In genomic region chr1:155727830-155728229, GRCm38 (mm10) we compare ENCODE assay signal across 21 mouse cellular contexts. TPM values are rescaled to one million over a fixed set of nuclear protein-coding genes. Genes with fewer than 3 reads are reported as not detected.
"Had no signal": no experiment of that assay in that cellular context is flagged by ENCODE, and none has a peak within 500 bp of the region (broad histone marks: within the 10 kb centered on the region; RNA-seq: fewer than 3 reads in every experiment).

No protein-coding gene starts in this region.

- H3K4me3 ChIP-seq: neural tube, embryonic 13.5 days; neural tube, embryonic 15.5 days; stomach, embryonic 15.5 days had no signal

- H3K9me3 ChIP-seq: neural tube, embryonic 15.5 days; stomach, embryonic 15.5 days had no signal

- DNase-seq: retina, postnatal 1 day; right cerebral cortex, adult 18-20 months; right cerebral cortex, postnatal 14 days; right cerebral cortex, postnatal 25 days; right cerebral cortex, postnatal 4 days; spleen, adult 18-20 months; thymus, adult 18-20 months; thymus, adult 2 months; thymus, postnatal 14 days; thymus, postnatal 25 days; thymus, postnatal 36 days; thymus, postnatal 4 days had no signal

- H3K4me1 ChIP-seq: stomach, embryonic 15.5 days had no signal

- H3K4me2 ChIP-seq: neural tube, embryonic 13.5 days; neural tube, embryonic 15.5 days; stomach, embryonic 15.5 days had no signal

- H3K9ac ChIP-seq: neural tube, embryonic 13.5 days; neural tube, embryonic 15.5 days; stomach, embryonic 15.5 days had no signal

- H3K36me3 ChIP-seq: neural tube, embryonic 13.5 days; neural tube, embryonic 15.5 days; stomach, embryonic 15.5 days had no signal

- H3K27ac ChIP-seq: neural tube, embryonic 15.5 days; stomach, embryonic 15.5 days; stomach, postnatal 0 days had no signal

RNA-seq across cellular contexts. Expression of gene Lhx4, which starts 23.7 kb away (rescaled TPM):
- total RNA-seq: neutrophil, adult 5-6 weeks had no signal
- polyA plus RNA-seq: small intestine, adult 2 months; spleen, adult 2 months; stomach, embryonic 16.5 days; urinary bladder, adult 2 months had no signal
